Mouse (Mus musculus): ENCODE measurements around the gene Mettl15.

GRCm38 (mm10) chr2:109289327-109289726, 8.8 kb upstream of the Mettl15 start:
- TF ChIP-seq POLR2A (IDR thresholded peaks at IDR 0.05; ENCODE audit: low read depth, low read length) (no peak), CTCF (IDR thresholded peaks at IDR 0.05; ENCODE audit: borderline replicate concordance, insufficient read depth, low read length) (no peak)

Data from embryonic fibroblast, embryonic 13.5 days (primary cell).